Mouse (Mus musculus): ENCODE results near the gene Agfg2. TPM values are rescaled to one million over a fixed set of nuclear protein-coding genes. Genes with fewer than 3 reads are reported as not detected.
"Not testable (repeated sequence)": the region's sequence is repeated elsewhere in the genome, so short reads cannot be mapped to it uniquely, and the experiment has no call there.

Agfg2 gene
- total and polyA plus RNA-seq, 2 experiments from 2014 or later, result 15.5 to 28.8 TPM

DNA sequence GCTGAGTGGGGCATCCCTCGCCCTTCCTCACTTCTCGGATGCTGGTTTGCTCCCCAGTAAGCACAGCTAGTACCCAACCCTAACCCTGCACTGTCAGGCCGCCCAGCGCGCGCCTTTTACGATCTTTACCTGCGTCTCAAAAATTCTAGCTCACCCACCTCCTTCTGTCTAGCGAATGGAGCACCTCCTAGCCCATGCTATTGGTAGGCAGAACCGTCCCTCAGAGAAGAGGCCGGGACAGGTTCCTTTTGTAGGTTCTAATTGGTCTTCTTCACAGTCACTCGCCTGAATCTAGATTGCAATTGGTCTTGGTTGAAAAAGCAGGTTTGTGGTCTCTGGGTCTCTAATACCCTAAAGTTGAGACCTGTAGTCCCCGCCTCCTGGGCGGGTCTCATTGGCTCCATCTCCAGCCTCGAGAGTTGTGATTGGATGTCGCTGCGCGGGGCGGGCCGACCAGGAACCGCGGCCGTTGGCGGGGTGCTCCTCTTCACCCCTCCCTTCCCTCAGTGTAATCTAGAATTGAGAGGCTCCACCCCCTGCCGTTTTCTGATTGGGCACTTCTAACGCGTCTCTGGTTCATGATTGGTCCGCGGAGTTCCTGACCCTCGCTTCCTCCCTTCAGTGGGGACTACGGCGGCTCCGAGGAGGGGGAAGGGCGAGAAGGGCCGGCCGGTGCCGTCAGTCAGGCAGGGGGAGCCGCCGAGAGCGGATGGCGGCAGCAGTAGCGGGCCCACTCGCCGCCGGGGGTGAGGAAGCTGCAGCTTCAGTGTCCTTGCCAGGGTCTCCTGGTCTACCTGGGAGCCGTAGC, 55.8 kb downstream of the Agfg2 start, which contains the start of the genes Fbxo24, Lrch4 and Gm20605:
TSS of gene Fbxo24 (minus strand) at position 505 of the 808 bp plus-strand sequence.
TSS of gene Lrch4 (plus strand) at position 624 of the 808 bp plus-strand sequence.
TSS of gene Gm20605 (plus strand) at position 678 of the 808 bp plus-strand sequence.
- under 1% methylated on average over 45 of the region's 46 CpGs for WGBS
- Histone ChIP-seq H3K9ac (replicated peaks; ENCODE audit: low read depth, low read length) (peak within 1 kb of the TSS; percentile 70), H3K9me3 (replicated peaks; ENCODE audit: control insufficient read depth, low read length) (no peaks in the 10 kb centered on the region), H3K4me1 (ENCODE audit: control insufficient read depth, insufficient read depth) (peaks cover 23% of the 10 kb centered on the region), H3K4me2 (ENCODE audit: low read depth, low read length) (peak within 1 kb of the TSS; percentile 92), H3K36me3 (replicated peaks; ENCODE audit: control insufficient read depth, insufficient read depth, low read length) (peaks cover 13% of the 10 kb centered on the region), H3K4me3 (ENCODE audit: low read depth, low read length) (peak within 1 kb of the TSS; percentile 79), H3K27ac (ENCODE audit: low read depth) (peak within 1 kb of the TSS; percentile 88), H3K27me3 (ENCODE audit: control insufficient read depth, insufficient read depth, low read length) (no peaks in the 10 kb centered on the region)
- TF ChIP-seq EP300 (IDR thresholded peaks at IDR 0.05; ENCODE audit: low read depth) (peak; percentile 83; the same call in 1 of the 2 replicates), CTCF (IDR thresholded peaks at IDR 0.05; ENCODE audit: low read depth) (no peak)
- DNase-seq (ENCODE audit: low spot score) (peak; percentile 100), ATAC-seq (ENCODE audit: insufficient read depth, low read depth) (peak; percentile 97)

DNA sequence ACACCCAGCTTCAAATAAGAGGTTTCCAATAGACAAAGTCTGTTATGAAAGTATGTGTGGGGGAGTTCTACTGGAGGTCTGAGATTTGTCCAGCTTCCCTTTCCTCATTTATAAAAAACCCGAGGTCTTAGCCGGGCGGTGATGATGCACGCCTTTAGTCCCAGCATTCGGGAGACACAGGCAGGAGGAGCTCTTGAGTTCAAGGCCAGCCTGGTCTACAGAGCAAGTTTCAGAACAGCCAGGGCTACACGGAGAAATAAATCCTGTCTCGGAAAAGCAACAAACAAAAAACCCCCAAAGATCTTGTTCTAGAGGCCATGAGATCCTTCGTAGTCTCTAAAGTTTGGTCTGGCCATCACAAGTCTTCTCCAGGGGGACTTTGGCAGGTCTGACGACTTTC, 56.5 kb downstream of the Agfg2 start:
- Histone ChIP-seq H3K9ac (replicated peaks; ENCODE audit: low read depth, low read length) (peak overlapping the region; percentile 66), H3K27me3 (ENCODE audit: control insufficient read depth, insufficient read depth, low read length) (no peaks in the 10 kb centered on the region), H3K4me3 (ENCODE audit: low read depth, low read length) (peak overlapping the region; percentile 59), H3K36me3 (replicated peaks; ENCODE audit: control insufficient read depth, insufficient read depth, low read length) (peaks cover 6% of the 10 kb centered on the region; the same call in 1 of the 2 replicates), H3K9me3 (replicated peaks; ENCODE audit: control insufficient read depth, low read length) (no peaks in the 10 kb centered on the region), H3K27ac (ENCODE audit: low read depth) (peak overlapping the region; percentile 84), H3K4me2 (ENCODE audit: low read depth, low read length) (peak overlapping the region; percentile 86), H3K4me1 (ENCODE audit: control insufficient read depth, insufficient read depth) (peaks cover 23% of the 10 kb centered on the region)
- no peak for ATAC-seq (ENCODE audit: insufficient read depth, low read depth)
- WGBS, result 5% methylated on average over 9 of the region's 9 CpGs
- DNase-seq (ENCODE audit: low spot score), result peak; percentile 44
- no peak for TF ChIP-seq EP300 (IDR thresholded peaks at IDR 0.05; ENCODE audit: low read depth)
- TF ChIP-seq CTCF (IDR thresholded peaks at IDR 0.05; ENCODE audit: low read depth), result peak; percentile 7; the same call in 1 of the 2 replicates

DNA sequence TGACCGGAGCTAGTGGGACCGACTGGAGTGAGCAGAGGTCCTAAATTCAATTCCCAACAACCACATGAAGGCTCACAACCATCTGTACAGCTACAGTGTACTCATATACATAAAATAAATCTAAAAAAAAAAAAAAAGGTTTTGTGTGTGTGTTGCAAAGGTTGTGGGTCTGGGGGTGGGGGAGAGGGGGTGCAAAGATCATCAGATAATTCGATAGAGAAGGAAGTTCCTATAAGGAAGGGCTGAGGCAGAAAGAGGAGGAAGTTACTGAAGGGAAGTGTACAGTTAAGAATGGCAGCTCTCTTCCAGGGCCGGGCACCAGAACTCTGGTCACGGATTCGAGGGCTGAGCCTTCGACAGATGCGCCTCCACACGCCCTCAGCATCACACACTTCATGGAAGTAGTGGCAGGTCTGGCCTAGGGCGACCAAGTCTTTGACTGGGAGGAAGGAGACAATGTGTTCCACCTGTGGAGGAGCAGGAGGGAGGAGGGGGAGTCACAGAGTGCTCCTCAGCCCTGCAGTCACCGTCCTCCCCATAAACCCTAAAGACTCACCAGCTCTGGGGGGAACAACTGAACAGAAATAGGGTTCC, 60.5 kb downstream of the Agfg2 start:
- TF ChIP-seq EP300 (IDR thresholded peaks at IDR 0.05; ENCODE audit: low read depth) (no peak), CTCF (IDR thresholded peaks at IDR 0.05; ENCODE audit: low read depth) (no peak)
- WGBS, result 73% methylated on average over 11 of the region's 11 CpGs
- DNase-seq (ENCODE audit: low spot score) (no peak), ATAC-seq (ENCODE audit: insufficient read depth, low read depth) (no peak)
- Histone ChIP-seq H3K4me2 (ENCODE audit: low read depth, low read length) (no peak overlapping the region), H3K27ac (ENCODE audit: low read depth) (no peak overlapping the region), H3K4me1 (ENCODE audit: control insufficient read depth, insufficient read depth) (0 out of 2 replicates have a peak, but pooled peaks cover 5% of the 10 kb centered on the region), H3K27me3 (ENCODE audit: control insufficient read depth, insufficient read depth, low read length) (no peaks in the 10 kb centered on the region), H3K36me3 (replicated peaks; ENCODE audit: control insufficient read depth, insufficient read depth, low read length) (no peaks in the 10 kb centered on the region), H3K9ac (replicated peaks; ENCODE audit: low read depth, low read length) (no peak overlapping the region), H3K9me3 (replicated peaks; ENCODE audit: control insufficient read depth, low read length) (no peaks in the 10 kb centered on the region), H3K4me3 (ENCODE audit: low read depth, low read length) (no peak overlapping the region)

DNA sequence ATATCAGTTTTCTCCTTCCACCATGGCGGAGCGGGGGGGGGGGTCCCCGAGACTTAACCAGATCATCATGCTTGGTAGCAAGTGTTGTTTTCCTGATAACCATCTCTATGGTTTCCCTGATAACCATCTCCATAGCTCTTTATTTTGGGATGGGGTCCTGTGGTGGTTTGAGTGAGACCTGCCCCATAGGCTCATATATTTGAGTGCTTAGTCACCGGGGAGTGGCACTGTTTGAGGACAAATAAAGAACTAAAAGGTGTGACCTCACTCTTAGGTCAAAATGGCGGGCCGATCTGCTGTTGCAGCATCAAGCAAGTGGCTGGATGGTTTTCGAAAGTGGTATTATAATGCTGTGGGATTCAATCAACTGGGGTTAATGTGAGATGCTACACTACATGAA, 69.2 kb downstream of the Agfg2 start:
- WGBS, result 85% methylated on average over 7 of the region's 7 CpGs
- no peak overlapping the region for H3K9ac ChIP-seq (replicated peaks; ENCODE audit: low read depth, low read length)
- no peak overlapping the region for H3K4me2 ChIP-seq (ENCODE audit: low read depth, low read length)
- H3K36me3 ChIP-seq (replicated peaks; ENCODE audit: control insufficient read depth, insufficient read depth, low read length), result no peaks in the 10 kb centered on the region
- TF ChIP-seq EP300 (IDR thresholded peaks at IDR 0.05; ENCODE audit: low read depth) (no peak), CTCF (IDR thresholded peaks at IDR 0.05; ENCODE audit: low read depth) (no peak)
- H3K4me1 ChIP-seq (ENCODE audit: control insufficient read depth, insufficient read depth), result peaks cover 25% of the 10 kb centered on the region
- H3K27ac ChIP-seq (ENCODE audit: low read depth), result no peak overlapping the region
- DNase-seq (ENCODE audit: low spot score), result no peak
- H3K27me3 ChIP-seq (ENCODE audit: control insufficient read depth, insufficient read depth, low read length), result no peaks in the 10 kb centered on the region
- H3K9me3 ChIP-seq (replicated peaks; ENCODE audit: control insufficient read depth, low read length), result no peaks in the 10 kb centered on the region
- ATAC-seq (ENCODE audit: insufficient read depth, low read depth), result no peak
- H3K4me3 ChIP-seq (ENCODE audit: low read depth, low read length), result no peak overlapping the region

DNA sequence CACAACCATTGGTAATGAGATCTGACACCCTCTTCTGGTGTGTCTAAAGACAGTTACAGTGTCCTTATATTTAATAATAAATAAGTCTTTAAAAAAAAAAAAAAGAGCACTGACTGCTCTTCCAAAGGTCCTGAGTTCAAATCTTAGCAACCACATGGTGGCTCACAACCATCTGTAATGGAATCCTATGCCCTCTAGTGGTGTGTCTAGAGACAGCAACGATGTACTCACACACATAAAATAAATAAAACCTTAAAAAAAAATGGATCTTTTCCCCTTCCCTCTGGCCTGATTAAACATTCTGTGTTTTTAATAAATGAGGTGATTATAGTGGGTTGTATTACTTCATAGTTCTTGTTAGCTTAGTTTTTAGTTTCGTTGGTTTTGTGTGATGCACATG, 69.6 kb downstream of the Agfg2 start:
- not testable (repeated sequence) for H3K4me3 ChIP-seq (ENCODE audit: low read depth, low read length); H3K9ac ChIP-seq (replicated peaks; ENCODE audit: low read depth, low read length); H3K9me3 ChIP-seq (replicated peaks; ENCODE audit: control insufficient read depth, low read length); H3K4me2 ChIP-seq (ENCODE audit: low read depth, low read length); H3K36me3 ChIP-seq (replicated peaks; ENCODE audit: control insufficient read depth, insufficient read depth, low read length); H3K27ac ChIP-seq (ENCODE audit: low read depth); H3K27me3 ChIP-seq (ENCODE audit: control insufficient read depth, insufficient read depth, low read length); DNase-seq (ENCODE audit: low spot score); ATAC-seq (ENCODE audit: insufficient read depth, low read depth)
- H3K4me1 ChIP-seq (ENCODE audit: control insufficient read depth, insufficient read depth), result peaks cover 29% of the 10 kb centered on the region
- 93% methylated on average over 2 of the region's 2 CpGs for WGBS
